Mouse (Mus musculus): ENCODE data around the gene Ccnd2. TPM values are rescaled to one million over a fixed set of nuclear protein-coding genes. Genes with fewer than 3 reads are reported as not detected.

Gene Ccnd2
- total RNA-seq, 2 experiments from 2014 or later, result 366 to 550 TPM

GRCm38 (mm10) chr6:127108368-127109060 lies 43.5 kb downstream of the Ccnd2 start:
- no peak for DNase-seq

- no peak for DNase-seq
Measured at GRCm38 (mm10) chr6:127107413-127107812, 44.6 kb downstream of the Ccnd2 start.

GRCm38 (mm10) chr6:127106726-127107125 lies 45.3 kb downstream of the Ccnd2 start:
- no peak for DNase-seq

- DNase-seq, result no peak
Measured at GRCm38 (mm10) chr6:127106189-127106588, 45.8 kb downstream of the Ccnd2 start.

- DNase-seq, result peak; percentile 22 to 48
Measured at GRCm38 (mm10) chr6:127105107-127105506, 46.9 kb downstream of the Ccnd2 start.

- no peak for DNase-seq
Measured at GRCm38 (mm10) chr6:127104396-127105029, 47.5 kb downstream of the Ccnd2 start.

GRCm38 (mm10) chr6:127103506-127104275 lies 48.3 kb downstream of the Ccnd2 start:
- peak in 1 of 2 experiments; percentile 16 for DNase-seq

GRCm38 (mm10) chr6:127094565-127094964 lies 57.4 kb downstream of the Ccnd2 start:
- peak in 1 of 2 experiments; percentile 48 for DNase-seq

- peak in 1 of 2 experiments; percentile 55 for DNase-seq
Measured at GRCm38 (mm10) chr6:127086739-127087138, 65.3 kb downstream of the Ccnd2 start.

- DNase-seq, result no peak
Measured at GRCm38 (mm10) chr6:127081820-127082219, 70.2 kb downstream of the Ccnd2 start.

GRCm38 (mm10) chr6:127079867-127080731 lies 71.9 kb downstream of the Ccnd2 start:
- peak; percentile 65 to 73 for DNase-seq

Other genes with a start within 250 kb of the Ccnd2 start
- gene Dyrk4, start 230.4 kb downstream of the Ccnd2 start, total RNA-seq (2021), result under 1 TPM in 1 of 2 experiments, not detected in 1; 0.26 TPM
- 1 to 10 TPM; 2.1 to 2.3 TPM for gene Rad51ap1, start 212.6 kb downstream of the Ccnd2 start, total RNA-seq (2021)
- 10 to 100 TPM; 21.4 to 21.5 TPM for gene D6Wsu163e, start 212.2 kb downstream of the Ccnd2 start, total RNA-seq (2021)
- gene Fgf6, start 136.6 kb downstream of the Ccnd2 start, total RNA-seq (2021), result not detected
- gene Fgf23, start 79.3 kb downstream of the Ccnd2 start, total RNA-seq (2021), result not detected
- 10 to 100 TPM; 18.4 to 22.3 TPM for gene Tigar, start 42.6 kb downstream of the Ccnd2 start, total RNA-seq (2021)